Mouse (Mus musculus) 3T3-L1 (cell line): ENCODE measurements at regions not wholly inside any gene's neighbourhood (a gene's known extent, or its start where the extent isn't known, plus 50 kb on each side); places are given as distances from the start of the nearest gene placed in this dataset.
"Not testable (repeated sequence)": the region's sequence is repeated elsewhere in the genome, so short reads cannot be mapped to it uniquely, and the experiment has no call there.

Experiments used
- DNase-seq: peaks from one replicate; pipeline ENCODE4 v3.0.0-alpha.2; 2015; ENCODE audit warnings: low read depth, low spot score

DNA sequence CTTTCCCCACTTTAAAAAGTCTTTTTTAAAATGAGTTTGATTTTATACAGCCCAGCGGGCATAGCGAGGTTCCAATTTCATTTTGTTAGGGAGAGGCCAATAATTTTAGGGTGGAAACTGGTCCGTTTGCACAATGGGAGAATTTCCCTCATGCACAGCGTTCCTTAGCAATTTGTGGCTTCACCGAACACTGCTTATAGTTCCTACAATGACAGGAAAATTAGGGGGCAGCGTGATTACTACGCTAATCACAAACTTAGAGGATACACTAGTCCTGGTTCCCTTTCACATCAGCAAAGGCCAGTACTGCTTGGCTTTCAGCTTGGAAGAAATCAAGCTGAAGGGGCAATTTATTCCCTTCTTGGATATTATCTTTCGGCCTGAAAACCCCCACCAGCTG lies 745.1 kb upstream of the Gm19410 start:
- no peak for DNase-seq

DNA sequence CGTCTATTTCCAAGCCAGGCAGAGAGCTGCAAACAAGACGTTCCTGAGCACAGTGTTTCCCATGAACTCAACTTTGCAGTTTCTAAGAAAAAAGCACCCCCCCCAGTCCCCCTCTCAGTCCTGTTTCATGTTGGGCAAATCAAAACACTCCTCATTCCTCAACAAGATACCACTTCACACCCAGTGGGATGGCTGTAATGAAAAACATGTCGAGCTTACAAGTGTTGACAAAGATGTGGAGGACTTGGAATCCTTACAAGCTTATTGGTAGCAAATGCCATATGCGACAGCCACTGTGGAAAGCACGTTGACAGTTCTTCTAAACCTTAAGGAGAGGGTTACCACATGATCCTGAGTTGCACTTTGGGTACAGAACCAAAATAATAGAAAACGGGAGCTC lies 742.9 kb upstream of the Gm19410 start:
- DNase-seq, result no peak

DNA sequence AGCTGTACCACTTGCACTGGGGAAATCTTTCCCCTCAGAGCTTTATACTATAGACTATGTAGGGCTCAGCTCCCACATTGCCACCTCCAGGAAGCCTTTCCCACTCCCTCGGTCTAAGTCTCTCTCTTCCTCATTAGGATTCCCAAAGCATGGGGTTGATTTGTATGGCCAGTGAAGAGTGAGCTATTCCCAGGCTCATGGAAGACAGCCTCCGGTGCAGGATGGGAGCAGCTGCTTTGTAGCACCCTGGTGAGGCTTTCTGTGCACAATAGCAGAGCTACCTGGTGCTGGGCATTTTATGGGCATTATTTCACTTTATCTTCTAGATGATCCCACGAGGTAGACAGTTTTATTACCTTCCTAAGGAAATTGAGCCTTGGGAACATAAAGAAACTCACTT lies 717.8 kb upstream of the Gm19410 start:
- DNase-seq, result no peak

DNA sequence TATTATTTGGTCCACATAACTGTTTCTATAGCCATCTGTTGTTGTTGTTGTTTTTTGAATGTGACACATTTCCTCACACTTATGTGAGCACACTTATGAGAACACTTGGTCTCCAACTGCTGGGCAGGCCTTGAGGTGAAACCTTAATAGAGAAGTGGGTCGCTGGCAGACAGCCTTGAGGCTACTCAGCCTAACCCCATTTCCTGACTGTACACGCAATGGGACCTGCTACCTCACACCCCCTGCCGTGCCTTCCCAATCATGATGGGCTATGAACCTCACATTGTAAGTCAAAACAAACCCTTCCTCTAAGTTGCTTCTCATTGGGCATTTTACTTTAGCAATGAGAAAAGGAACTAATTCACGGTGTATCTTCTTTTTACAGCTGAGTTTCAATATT lies 712.1 kb upstream of the Gm19410 start:
- DNase-seq, result no peak

DNA sequence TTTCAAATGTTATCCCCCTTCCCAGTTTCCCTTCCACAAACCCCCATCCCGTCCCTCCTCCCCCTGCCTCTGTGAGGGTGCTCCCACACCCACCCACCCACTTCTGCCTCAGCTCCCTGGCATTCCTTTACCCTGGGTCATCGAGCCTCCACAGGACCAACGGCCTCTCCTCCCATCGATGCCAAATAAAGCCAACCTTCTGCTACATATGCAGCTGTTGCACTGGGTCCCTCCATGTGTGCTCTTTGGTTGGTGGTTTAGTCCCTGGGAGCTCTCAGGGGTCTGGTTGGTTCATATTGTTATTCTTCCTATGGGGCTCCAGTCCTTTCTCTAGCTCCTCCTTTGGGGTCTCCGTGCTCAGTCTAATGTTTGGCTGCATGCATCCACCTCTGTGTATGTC lies 704.5 kb upstream of the Gm19410 start:
- DNase-seq, result no peak

DNA sequence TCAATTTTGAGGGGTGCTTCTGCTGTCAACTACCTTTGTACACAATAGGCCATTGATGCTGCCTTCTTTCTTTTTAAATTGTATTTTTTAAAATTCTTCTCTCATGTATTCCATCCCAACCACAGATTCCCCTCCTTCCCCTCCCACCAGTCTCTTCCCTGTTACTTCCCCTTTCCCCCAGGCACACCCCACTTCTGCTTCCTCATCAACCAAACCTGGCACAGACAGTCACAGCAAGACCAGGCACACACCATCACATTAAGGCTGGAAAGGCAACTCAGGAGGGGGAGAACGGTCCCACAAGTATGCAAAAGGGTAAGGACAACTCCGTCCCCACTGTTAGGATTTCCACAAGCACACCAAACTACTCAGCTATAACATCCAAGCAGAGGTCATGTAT lies 697.4 kb upstream of the Gm19410 start:
- no peak for DNase-seq

DNA sequence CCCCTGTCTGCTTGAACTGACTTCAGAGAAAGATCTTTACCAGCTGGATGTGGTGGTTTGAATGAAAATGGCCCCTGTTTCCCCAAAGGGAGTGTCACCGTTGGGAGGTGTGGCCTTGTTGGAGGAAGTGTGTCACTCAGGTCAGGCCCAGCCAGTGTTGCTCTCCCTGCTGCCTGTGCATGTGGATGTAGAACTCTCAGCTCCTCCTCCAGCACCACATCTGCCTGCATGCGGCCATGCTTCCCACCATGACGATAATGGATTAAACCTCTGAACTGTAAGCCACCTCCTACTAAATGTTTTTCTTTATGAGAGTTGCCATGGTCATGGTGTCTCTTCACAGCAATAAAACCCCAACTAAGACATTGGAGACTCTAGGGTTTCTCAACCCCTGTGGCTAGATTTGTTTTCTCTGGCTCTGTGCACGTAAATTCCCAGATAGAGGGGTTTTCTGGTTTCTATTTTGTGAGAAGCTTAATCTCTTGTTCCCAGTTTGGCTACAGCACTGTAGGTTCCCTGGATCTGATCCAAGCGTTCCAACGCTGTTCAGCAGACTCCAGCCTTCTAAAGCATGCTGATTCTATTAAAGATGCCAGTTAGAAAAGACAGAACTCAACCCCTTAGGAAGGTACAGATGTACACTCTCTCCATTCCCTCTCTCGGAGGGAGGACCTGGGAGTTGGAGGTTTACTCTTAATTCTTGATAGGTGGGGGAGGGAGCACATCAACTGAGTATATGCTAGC lies 695.2 kb upstream of the Gm19410 start:
- peak; percentile 2 for DNase-seq

DNA sequence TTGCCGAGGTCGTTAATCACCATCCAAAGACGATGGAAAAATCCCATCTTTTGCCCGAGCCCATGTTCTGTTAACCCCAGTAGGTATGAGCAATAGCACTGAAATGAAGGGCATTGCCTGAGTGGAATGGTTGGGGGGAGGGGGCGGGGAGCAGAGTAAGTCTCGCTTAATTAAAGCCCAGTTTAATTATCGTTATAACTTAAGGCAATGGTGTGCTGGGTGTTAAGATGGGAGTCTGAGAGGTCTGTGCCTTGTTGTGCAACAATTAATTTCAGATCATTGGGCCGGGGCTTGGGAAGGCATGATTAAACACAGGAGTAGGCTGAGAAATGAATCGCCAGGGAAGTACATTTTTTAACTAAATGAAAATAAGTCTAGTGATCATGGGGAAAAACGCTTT lies 689.6 kb upstream of the Gm19410 start:
- no peak for DNase-seq

DNA sequence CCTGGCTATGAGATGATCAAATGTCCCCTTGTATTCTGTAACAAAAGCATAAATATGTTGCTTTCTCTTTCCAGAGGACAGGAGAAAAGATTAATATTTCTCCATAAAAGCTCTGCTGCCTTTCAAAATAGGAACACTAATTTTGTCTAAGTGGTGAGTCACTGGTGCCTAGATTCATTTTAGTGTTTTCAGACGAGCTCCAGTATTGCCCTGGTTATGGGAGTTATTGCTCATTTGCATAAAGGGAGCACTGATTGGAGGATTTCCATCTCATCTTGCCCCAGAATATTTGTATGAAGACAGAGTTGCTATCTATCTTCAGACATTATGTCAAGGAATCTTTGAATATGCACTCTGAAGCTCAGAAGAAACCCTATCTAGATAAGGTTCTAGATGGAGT lies 682.4 kb upstream of the Gm19410 start:
- no peak for DNase-seq

DNA sequence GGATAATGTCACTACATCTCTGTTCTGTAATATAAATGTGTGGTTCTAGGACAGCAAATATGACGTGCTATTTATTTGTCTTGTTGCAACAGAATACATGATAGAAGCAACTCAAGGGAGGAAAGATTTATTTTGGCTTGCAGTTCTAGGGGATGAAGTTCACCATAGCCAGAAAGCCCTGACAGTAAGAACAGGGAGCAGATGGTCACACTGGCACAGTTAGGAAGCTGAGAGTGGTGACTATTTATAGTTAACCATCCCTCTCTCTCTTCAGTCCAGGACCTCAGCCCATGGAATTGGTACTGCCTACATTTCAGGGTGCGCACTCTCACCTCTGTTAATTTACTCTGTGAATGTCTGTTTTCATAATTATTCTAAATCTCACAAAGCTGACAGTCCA lies 678.5 kb upstream of the Gm19410 start:
- DNase-seq, result no peak

DNA sequence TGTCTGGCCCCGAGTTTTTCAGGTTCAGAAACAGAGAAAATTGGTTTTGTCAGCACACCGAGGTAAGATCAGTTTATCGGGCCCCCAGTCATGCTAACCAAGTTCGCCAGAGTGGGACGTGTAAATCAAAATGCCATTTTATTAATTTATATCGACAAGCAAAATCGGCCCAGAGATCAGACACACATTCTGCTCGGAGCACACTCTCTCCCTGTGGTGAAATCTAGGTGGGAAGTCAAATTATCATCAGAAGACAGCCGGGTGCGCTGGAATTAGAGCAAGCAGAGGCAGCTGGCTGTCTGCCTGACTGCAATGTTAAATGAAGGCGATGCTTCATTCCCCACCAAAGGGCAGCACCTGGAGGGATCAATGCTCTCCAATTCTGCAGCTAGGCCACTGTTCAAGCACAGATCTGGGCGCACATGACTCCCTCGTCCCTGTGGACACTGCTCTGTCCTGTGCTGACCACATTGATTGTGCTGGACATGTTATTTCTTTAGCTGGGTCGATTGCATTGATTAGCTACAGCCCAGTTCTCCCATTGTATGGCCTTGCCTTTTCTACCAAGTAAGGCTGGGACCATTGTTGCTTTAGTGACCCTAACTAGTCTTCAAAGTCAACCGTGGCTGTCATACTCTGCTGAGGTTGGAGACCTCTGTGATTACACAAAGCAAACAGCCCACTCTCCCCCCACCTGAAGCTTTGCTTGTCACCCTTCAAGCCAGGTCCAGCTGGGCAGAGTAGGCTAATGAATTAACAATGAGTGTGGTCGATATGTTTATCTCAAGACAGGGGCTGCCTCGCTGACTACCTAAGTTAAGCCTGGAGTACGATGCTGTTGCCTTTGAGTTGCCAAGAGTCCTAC lies 677.0 kb upstream of the Gm19410 start:
- no peak for DNase-seq

DNA sequence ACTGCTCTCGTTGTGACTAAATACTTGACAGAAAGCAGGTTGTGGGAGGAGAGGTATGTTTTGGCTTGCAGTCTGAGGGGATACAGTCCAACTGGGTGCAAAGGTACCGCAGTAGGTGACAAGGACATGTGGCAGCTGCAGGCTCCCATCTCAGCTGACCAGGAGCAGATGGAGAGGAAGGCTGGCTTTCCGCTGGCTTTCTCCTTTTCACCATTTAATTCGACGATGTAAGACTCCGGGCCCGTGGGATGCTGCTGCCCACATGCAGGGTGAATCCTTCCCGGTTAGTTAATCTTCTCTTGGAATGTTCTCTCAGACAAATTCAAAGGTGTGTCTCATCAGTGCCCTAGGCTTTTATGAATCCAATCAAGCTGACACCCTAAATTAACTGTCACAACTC lies 676.1 kb upstream of the Gm19410 start:
- DNase-seq, result no peak

DNA sequence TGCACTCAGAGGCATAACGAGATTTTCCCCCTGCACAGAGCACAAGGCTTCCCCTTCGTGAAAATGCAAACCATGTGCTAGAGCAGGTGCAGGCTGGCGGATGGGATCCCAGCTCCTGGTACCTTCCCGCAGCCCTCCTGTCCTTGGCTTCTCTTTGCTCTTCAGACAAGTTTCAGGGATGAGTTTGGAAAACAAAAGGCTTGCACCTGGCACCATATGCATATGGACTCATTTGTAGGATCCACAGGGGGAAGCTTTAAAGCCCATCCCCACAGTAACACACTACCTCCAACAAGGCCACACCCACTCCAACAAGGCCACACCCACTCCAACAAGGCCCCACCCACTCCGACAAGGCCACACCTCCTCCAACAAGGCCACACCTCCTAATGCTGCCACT lies 663.9 kb upstream of the Gm19410 start:
- DNase-seq, result no peak

DNA sequence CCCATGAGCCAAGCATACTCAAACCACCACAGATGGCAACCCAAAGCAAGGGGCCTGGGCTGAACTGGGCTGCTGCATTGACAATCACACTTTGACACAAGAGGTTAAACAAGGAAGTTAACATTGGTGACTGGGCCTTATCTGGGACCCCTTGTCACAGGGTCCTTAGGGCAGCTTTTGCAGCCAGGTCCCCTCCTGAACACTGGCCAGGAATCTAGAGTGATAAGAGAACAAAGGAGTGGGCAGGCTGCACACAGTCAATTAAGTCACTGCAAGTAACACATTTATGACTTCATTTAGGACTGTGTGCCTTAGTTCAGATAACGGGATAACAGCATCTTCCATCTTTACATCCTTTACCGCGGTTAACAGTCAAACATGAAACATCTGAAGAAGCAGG lies 663.5 kb upstream of the Gm19410 start:
- DNase-seq, result not testable (repeated sequence)

DNA sequence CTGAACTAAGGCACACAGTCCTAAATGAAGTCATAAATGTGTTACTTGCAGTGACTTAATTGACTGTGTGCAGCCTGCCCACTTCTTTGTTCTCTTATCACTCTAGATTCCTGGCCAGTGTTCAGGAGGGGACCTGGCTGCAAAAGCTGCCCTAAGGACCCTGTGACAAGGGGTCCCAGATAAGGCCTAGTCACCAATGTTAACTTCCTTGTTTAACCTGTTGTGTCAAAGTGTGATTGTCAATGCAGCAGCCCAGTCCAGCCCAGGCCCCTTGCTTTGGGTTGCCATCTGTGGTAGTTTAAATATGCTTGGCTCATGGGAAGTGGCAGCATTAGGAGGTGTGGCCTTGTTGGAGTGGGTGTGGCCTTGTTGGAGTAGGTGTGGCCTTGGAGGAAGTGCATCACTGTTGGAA lies 661.1 kb upstream of the Gm19410 start:
- not testable (repeated sequence) for DNase-seq

DNA sequence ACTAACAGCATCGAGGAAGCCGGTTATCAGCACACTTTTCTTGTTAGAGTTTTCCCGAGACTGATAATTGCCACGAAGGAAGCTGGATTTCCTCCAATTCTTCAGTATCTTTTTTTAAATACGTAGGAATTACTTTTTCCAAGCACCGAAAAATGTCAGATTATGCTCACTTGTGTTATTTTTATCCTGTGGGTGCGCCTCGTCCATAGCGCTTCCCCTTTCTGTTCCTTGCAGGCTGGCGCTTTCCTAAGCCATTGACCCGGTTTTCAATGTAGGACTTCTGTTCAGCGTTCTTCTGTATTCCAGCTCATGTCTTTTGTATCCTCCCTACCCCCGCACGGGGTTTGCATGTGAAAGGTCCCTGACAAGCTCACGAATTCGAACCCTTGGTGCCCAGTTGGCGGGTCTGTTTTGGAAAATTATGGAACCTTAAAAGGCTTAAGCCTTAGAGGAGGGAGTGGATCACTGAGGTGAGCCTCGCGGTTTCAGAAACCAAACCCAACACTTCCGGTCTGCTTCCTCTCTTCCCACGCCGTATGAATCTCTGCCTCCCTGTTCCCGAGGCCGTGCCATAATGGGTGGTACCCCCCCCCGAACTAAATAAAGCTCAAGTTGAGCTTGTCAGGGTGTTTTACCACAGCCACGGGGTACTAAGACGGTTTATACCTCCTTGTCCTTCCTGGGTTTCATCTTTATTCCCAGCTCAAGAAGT lies 655.9 kb upstream of the Gm19410 start:
- no peak for DNase-seq

DNA sequence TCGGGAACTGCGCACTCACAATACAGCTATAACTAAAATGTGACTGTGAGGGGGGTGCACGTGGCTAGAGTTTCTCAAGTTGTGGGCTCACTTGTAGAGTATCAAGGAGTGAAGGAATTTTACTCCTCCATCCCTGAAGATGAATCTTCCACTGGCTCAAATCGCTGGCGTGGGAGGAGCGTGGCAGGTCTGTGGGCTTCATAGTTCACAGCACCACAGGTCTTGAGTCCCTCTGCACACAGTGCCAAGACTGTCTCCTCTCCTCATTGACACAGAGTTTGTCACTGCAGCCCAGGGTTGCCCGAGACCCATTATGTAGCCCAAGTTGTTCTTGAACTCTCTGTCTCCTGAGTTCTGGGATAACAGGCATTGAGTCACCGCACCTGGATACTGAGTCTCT lies 655.3 kb upstream of the Gm19410 start:
- DNase-seq, result no peak

DNA sequence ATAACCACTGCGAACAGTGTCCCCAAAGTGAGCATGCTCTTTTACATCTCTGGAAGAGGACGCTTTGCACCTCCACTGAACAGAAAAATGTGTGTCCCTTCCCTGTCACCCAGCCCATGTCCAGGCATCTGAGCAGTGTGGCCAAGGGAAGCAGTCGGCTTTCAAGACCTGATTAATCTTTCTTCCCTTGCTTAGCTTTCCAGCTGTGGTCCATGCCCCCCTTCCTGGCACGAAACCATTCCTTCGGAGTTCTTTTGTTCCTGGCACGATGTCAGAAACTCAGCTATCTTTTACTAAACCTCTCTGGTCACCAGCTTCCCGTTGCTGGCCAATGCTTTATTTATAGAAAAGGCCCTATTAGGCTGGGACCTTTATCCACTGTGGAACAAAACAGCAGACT lies 654.5 kb upstream of the Gm19410 start:
- DNase-seq, result no peak

DNA sequence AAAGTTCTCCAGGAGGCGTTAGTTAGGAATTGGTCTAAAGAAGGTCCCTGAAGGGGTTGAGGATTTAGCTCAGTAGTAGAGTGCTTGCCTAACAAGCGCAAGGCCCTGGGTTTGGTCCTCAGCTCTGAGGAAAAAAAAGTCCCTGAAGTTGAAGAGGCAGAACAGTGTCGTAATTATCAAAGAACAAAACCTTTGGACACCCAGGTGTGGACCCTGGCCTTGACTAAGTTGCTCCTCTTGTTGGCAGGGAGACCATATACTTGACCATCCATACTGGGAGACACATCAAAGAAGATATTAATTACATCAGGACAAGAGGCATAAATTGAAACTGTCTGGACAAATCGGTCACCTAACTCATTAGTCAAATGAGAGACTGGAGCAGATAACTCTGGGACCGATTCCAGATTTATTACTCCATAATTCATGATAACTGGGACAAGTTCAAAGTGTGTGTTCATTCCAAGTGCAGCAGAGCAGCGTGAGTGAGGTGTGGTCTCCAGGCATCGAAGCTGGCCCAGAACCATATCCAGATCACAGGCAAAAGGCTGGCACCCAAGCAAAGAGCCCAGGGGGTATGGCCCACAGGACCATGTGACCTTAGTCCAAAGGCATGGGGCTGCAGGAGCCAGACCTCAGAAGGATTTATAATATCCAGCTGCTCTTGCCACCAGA lies 652.9 kb upstream of the Gm19410 start:
- no peak for DNase-seq

DNA sequence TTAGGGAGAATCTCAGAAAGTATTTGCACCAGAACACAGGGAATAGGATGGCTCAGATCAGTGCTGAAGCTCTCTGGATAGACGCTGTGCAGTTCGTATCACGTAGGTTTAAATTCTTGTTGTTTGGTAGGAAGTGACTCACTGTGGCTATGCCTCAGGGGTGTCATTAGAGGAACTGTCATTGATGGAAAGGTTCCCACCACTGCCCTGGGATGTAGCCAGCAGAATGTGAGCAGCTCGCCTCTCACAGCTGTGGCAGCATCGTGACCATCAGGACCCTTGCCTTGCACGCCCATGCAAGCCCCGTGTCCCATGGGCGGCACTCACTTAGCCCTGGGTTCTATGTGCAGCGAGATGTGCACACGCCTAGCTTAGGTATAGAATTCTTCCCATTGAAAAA lies 651.6 kb upstream of the Gm19410 start:
- DNase-seq, result peak; percentile 88

DNA sequence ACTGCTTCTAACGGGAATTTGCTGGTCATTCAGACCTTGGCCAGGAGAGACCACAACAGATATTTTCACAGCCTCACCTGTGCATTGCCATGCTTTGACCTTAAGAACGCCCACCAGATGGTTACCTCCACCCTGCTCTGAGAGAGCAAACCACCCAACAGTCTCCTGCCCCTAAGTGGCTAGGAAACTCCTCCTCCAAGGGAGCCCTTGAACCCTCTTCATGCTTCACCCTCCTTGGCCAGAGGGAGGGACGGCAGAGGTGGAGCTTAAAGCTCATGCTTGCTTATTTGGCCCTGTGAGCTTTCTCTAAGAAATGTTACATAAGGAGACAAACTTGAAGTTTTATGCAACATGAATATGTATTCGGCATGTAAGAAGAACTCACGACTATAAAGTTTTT lies 645.0 kb upstream of the Gm19410 start:
- DNase-seq, result no peak

DNA sequence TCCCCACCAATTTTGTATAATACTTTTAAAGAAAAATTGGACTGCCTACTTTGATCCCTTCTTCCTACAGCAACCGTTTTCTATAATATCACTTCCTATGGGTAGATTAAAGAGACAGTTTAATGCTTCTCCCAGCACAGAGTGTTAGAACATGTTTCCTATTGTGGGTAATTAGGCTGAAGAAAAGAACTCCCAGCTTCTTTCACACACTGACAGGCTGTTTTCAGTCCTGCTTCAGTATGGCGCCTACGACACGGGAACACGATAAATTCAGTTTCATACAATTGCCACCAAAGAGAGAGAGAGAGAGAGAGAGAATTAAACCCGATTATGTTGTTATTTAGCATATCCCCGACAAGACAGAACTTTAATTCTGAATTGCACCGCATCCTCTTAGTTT lies 644.5 kb upstream of the Gm19410 start:
- DNase-seq, result no peak
